ENCODE assay signal across 7 mouse cellular contexts in the genomic region with DNA sequence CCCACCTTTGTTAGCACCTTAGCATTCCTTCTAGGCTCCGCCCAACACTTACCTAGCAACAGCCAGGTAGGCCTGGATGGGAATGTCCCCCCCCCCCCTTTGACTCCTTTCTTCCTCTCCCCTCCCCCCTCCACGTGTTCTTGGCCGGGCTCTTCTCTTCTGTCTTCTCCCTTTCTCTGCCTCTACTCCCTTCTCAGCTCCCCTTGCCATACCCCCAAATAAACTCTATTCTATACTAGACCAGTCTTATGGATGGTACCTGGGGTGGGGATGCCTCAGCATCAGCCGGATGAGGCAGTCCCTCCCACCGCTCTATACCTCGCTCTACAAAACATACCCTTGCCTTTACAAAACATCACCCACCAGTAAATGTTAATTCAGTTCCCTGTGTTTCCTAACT. TPM values are rescaled to one million over a fixed set of nuclear protein-coding genes. Genes with fewer than 3 reads are reported as not detected.
DNase-seq lines count a peak whose midpoint lies in the region; ATAC-seq and TF ChIP-seq lines count a peak whose summit lies in the region.

No protein-coding gene starts in this region.

- no peak for TF ChIP-seq CTCF in testis, adult 2 months (IDR thresholded peaks at IDR 0.05; ENCODE audit: control insufficient read depth, insufficient read depth, insufficient replicate concordance, low read depth, low read length)
- TF ChIP-seq CTCF in embryonic fibroblast, embryonic 13.5 days (IDR thresholded peaks at IDR 0.05; ENCODE audit: borderline replicate concordance, insufficient read depth, low read length): no peak

- no peaks in the 10 kb centered on the region; the same call in 1 of the 2 replicates for H3K4me1 ChIP-seq in testis, adult 2 months (ENCODE audit: control insufficient read depth, insufficient read depth, low read length)
- H3K4me1 ChIP-seq in embryonic fibroblast, embryonic 13.5 days (ENCODE audit: control insufficient read depth, insufficient read depth, low read length): no peaks in the 10 kb centered on the region
- H3K4me1 ChIP-seq in limb, embryonic 15.5 days: peaks cover 13% of the 10 kb centered on the region

- no peaks in the 10 kb centered on the region for H3K27me3 ChIP-seq in testis, adult 2 months (ENCODE audit: control insufficient read depth, insufficient read depth, low read length)
- H3K27me3 ChIP-seq in limb, embryonic 15.5 days: no peaks in the 10 kb centered on the region

- TF ChIP-seq POLR2A in testis, adult 2 months (IDR thresholded peaks at IDR 0.05; ENCODE audit: control insufficient read depth, low read depth, low read length): no peak; the same call in 1 of the 2 replicates
- no peak for TF ChIP-seq POLR2A in embryonic fibroblast, embryonic 13.5 days (IDR thresholded peaks at IDR 0.05; ENCODE audit: low read depth, low read length)

- peak overlapping the region; percentile 50; the same call in 1 of the 2 replicates for H3K9ac ChIP-seq in limb, embryonic 15.5 days

- H3K4me2 ChIP-seq in limb, embryonic 15.5 days: peak overlapping the region; percentile 89

- DNase-seq in testis, postnatal 14 days (ENCODE audit: low spot score): no peak
- peak; percentile 12 for DNase-seq in yolk sac, embryonic 10.5 days (ENCODE audit: low spot score)
- no peak for DNase-seq in adrenal gland, postnatal 14 days
- DNase-seq in gastrocnemius, postnatal 25 days: no peak

- ATAC-seq in limb, embryonic 15.5 days (ENCODE audit: insufficient number of reproducible peaks, low FRiP score, low TSS enrichment, low read depth): no peak

- peaks cover 2% of the 10 kb centered on the region for H3K36me3 ChIP-seq in testis, adult 2 months (ENCODE audit: control insufficient read depth, insufficient read depth, low read length)
- H3K36me3 ChIP-seq in limb, embryonic 15.5 days: no peaks in the 10 kb centered on the region

- WGBS in limb, embryonic 15.5 days: 9% methylated on average over 6 of the region's 6 CpGs

- no peaks in the 10 kb centered on the region for H3K9me3 ChIP-seq in limb, embryonic 15.5 days

- H3K4me3 ChIP-seq in testis, adult 2 months (ENCODE audit: control insufficient read depth, low read depth, low read length): peak overlapping the region; percentile 98
- 0 out of 2 replicates have a peak overlapping the region, but pooled peaks have one; percentile 9 for H3K4me3 ChIP-seq in embryonic fibroblast, embryonic 13.5 days (ENCODE audit: insufficient read depth, low read length)
- H3K4me3 ChIP-seq in limb, embryonic 15.5 days: peak overlapping the region; percentile 94

- H3K27ac ChIP-seq in testis, adult 2 months (ENCODE audit: control insufficient read depth, insufficient read depth, low read depth, low read length): peak overlapping the region; percentile 99
- no peak overlapping the region for H3K27ac ChIP-seq in embryonic fibroblast, embryonic 13.5 days (ENCODE audit: insufficient read depth, low read length)
- no peak overlapping the region for H3K27ac ChIP-seq in limb, embryonic 15.5 days

RNA-seq across cellular contexts. Expression of a gene that starts 1.0 kb away (rescaled TPM):
- polyA plus RNA-seq in testis, adult 2 months (2012; rRNA removed): 32.3 and 34.5 TPM in 2 replicates
- polyA plus RNA-seq in embryonic fibroblast, embryonic 13.5 days (2011; ENCODE audit: insufficient read length, low read depth, missing spikeins): 40.9 and 50.6 TPM in 2 replicates
- 47.4 and 52.8 TPM in 2 replicates for polyA plus RNA-seq in limb, embryonic 15.5 days (2015; fragmentation: Nextera tagmentation; extraction: Ambion mirVana)
- total RNA-seq in adrenal gland, postnatal 14 days (2021): 36.7 and 41.3 TPM in 2 replicates
- total RNA-seq in gastrocnemius, postnatal 25 days (2021): 10 to 100 TPM; 13.7 to 14.8 TPM

RNA-seq across cellular contexts. Expression of a gene that starts 38.1 kb away (rescaled TPM):
- 25.7 and 26.9 TPM in 2 replicates for polyA plus RNA-seq in testis, adult 2 months (2012; rRNA removed)
- 39.2 and 45.3 TPM in 2 replicates for polyA plus RNA-seq in embryonic fibroblast, embryonic 13.5 days (2011; ENCODE audit: insufficient read length, low read depth, missing spikeins)
- polyA plus RNA-seq in limb, embryonic 15.5 days (2015; fragmentation: Nextera tagmentation; extraction: Ambion mirVana): 22.8 and 25.5 TPM in 2 replicates
- total RNA-seq in adrenal gland, postnatal 14 days (2021): 36.6 and 37.6 TPM in 2 replicates
- total RNA-seq in gastrocnemius, postnatal 25 days (2021): 10 to 100 TPM; 12.0 to 12.2 TPM

Comparison
In these comparisons a context has a peak if more than half of its experiments do, and no peak if none do; other contexts are left out.
1. H3K4me3 ChIP-seq: peak in every context shown above with its lines; median percentile 98 in testis, adult 2 months; 94 in limb, embryonic 15.5 days; 9 in embryonic fibroblast, embryonic 13.5 days.